Mouse (Mus musculus) left cerebral cortex, postnatal 25 days (tissue): ENCODE data around the gene Rassf6. TPM values are rescaled to one million over a fixed set of nuclear protein-coding genes. Genes with fewer than 3 reads are reported as not detected.
A peak's percentile ranks its signal among the peaks of the same experiment; 100 is the strongest.
"Not testable (repeated sequence)": the region's sequence is repeated elsewhere in the genome, so short reads cannot be mapped to it uniquely, and the experiment has no call there.

Experiments used
- DNase-seq, 2 experiments: peaks; one replicate each; pipeline ENCODE4 v3.0.0; 2022; ENCODE audit warnings: low spot score in 2 of 2, mixed read lengths in 1 of 2
- intact Hi-C: fragments of 180-260 bp; cut with DNase I; formaldehyde crosslinking; loops from one replicate; pipeline ENCODE4 v1.15.1; 2025
- total RNA-seq, 2 experiments: library from RNA; stranded (reverse); gene quantifications; 2 replicates each; pipeline ENCODE4 v1.2.3; 2021

Rassf6 gene
- total RNA-seq, 2 experiments from 2014 or later, result 0.82 to 1.3 TPM

DNA sequence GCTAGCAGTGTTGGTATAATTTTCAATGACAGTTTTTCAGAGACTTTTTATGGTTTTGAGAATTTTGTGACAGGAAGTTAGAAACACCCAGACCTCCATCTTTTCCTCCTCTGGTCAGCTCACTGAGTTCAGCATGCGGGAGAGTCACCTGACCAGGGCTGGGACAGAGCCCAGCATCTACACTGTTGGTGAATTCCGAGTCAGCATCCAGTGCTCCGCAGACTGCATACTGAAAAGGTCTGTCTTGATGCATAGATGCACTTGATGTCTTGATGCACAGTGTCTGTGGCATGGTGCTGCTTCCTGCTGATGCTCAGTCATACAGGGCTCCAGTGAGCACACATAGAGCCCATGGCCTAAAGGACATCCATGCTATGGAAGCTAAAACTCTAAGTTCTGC lies 12.4 kb downstream of the Rassf6 start:
- intact Hi-C loops, result no loop called here

GRCm38 (mm10) chr5:90627423-90627822 lies 13.0 kb downstream of the Rassf6 start:
- no peak for DNase-seq
- intact Hi-C loops, result no loop called here

More for the DNA sequence above, 12.4 kb downstream of the Rassf6 start:
- DNase-seq, result no peak

- DNase-seq, result no peak
- intact Hi-C loops, result no loop called here
These were observed 15.6 kb downstream of the Rassf6 start for GRCm38 (mm10) chr5:90624708-90625425.

GRCm38 (mm10) chr5:90623209-90623608 lies 17.2 kb downstream of the Rassf6 start:
- peak in 1 of 2 experiments; percentile 33 for DNase-seq
- intact Hi-C loops, result no loop called here

- DNase-seq, result peak in 1 of 2 experiments; percentile 44
- intact Hi-C loops, result no loop called here
These were observed 18.7 kb downstream of the Rassf6 start for GRCm38 (mm10) chr5:90621726-90622125.

- intact Hi-C loops, result no loop called here
- DNase-seq, result no peak
These were observed 19.1 kb downstream of the Rassf6 start for GRCm38 (mm10) chr5:90621316-90621715.

DNA sequence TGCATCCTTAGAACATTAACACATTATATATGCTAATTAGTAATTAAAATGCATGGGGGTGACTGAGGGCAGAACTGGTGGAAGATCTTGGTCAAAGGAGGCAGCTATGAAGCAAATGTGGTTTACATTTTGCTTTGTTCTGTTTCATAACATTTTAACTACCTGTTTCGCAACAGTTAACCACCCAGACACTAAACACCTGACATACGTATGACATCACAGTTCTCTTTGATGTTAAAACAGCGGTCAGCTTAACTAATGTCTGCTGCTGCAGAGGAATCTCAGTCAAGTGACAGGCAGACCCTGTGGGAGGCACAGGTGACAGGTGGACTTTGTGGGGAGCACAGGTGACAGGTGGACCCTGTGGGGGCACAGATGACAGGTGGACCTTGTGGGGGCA lies 22.6 kb downstream of the Rassf6 start:
- DNase-seq, result no peak

DNA sequence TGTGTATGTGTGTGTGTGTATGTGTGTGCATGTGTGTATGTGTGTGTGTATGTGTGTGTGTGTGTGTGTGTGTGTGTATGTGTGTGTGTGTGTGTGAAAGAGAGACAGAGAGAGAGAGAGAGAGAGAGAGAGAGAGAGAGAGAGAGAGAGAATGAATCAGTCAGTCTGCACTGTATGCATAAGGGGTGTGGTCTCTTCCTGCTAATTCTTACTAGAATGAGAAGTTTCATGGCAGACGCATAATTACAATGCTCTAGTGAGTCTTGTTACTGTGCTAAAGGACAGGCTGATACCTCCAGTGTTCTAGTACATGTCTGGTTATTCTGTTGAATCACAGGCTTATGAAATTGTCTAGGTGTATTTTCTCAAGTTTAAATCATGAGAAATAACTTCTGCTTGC lies 27.7 kb downstream of the Rassf6 start:
- DNase-seq, intact Hi-C loops: not testable (repeated sequence)

More for the DNA sequence above, 22.6 kb downstream of the Rassf6 start:
- intact Hi-C loops, result no loop called here

DNA sequence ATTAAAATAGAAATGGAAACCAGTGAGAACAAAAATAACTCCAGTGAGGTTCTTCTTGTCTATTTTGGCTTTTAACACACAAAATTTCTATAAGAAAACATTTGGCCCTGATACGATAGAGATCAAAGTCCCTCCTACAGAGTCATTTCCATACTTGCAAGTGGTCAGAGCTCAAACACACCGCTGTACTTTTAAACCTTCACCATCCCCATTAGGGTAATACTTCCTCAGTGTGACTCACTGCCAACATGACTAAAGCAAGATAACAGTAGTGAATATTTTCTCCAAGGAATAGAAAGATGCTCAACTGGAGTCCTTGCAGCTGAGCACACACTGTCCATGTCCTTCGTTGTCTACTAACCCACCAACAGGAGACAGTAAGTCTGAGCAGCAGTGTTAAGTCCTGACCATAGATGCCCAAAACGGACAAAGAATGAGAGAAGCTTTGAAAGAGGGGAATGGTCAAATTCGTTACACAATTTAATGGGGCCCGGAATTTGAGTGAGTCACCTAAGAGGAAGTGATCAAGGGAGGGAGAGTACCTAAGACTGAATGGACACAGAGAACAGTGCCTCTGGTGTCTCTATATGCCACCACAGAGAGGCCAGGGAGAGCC lies 28.4 kb downstream of the Rassf6 start:
- intact Hi-C loops, result no loop called here

DNA sequence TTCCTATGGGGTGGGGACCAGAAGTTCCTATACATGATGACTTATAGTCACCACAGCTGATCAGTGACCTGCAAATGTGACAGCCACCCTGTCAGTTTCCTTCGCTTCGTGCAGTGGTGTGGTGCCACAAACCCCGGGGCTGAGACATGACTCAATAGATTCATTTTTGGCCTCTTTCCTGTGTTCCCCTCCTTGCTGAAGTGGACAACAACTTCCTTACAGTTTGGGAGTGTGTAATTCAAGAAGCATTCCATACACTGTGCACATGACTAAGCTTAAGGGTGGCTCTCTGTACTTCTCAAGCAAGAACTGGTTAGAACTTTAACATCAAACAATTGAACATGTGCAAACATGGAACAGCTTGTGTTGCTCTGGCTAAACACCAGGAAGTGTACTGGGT lies 29.1 kb downstream of the Rassf6 start:
- intact Hi-C loops, result no loop called here
- no peak for DNase-seq

More for the DNA sequence above, 28.4 kb downstream of the Rassf6 start:
- DNase-seq, result no peak

- intact Hi-C loops, result no loop called here
- DNase-seq, result no peak
These were observed 31.6 kb downstream of the Rassf6 start for GRCm38 (mm10) chr5:90608906-90609305.

DNA sequence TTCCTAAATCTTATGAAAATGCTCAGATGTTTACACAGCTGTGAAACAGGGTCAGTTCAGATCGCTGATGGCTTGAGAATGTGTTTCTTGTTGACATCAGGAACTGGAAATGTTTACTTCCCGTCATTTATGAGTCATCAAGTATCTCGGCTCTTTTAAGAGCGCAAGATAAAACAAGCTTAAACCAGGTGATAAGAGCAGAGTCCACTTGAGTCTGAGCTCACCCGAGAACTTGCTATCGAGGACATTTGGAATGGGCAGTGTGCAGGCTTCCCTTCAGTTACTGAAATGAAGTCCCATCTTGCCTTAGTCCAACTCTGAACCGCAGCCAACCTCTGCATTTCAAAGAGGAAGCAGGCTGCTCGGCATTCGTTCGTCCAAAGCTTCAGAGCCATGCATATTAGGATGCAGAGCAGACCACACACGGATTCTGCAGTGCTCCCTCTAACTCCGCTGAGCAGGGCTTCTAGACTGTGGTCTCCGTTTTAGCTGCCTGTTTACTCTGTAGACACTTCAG lies 37.0 kb downstream of the Rassf6 start:
- intact Hi-C loops, result loop anchor here (5.0 kb wide), 1 partner anchor 304 kb away; no protein-coding TSS in a partner anchor
- DNase-seq, result peak in 1 of 2 experiments; percentile 24

DNA sequence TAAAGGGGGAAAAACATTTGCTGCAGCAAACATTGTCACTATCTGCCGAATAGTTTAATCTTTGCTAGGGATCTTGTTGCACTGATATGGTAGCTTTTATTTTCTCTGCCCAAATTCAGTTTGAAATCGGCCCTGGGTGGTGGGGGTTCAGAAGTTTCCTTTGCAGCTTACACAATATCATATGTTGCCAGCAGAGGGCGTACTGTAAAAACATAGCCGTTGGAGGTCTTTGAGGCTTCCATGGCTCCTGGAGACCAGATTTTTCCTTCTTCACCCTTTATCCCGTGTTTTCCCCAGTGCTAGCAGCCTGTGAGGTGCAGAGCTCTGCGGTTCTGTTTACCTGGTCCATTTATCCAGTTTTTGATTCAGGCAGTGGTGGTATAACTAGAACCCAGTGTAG lies 39.0 kb downstream of the Rassf6 start:
- intact Hi-C loops, result loop anchor here (1.0 to 5.0 kb wide), 2 partner anchors 51 to 306 kb away; no protein-coding TSS in a partner anchor
- DNase-seq, result peak; percentile 60 to 63

DNA sequence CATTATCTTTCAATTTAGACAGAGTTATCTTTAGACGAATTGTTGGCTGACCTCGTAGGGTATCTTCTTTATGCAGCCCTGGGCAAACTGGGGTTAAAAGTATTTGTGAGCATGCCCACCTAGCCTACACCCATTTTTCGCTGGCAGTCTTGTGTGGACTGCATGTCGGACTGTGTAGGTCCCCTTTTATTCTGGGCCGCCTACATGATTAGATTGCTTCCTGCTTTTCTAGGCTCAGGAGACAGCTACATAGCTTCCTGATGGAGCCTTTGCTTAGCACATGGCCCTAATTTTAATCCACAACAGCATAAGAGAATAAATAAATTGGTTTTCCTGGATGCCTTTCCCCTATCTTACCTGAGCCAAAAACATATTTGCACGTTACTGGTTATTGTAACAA lies 44.3 kb downstream of the Rassf6 start:
- intact Hi-C loops, result no loop called here
- DNase-seq, result no peak

GRCm38 (mm10) chr5:90594945-90595344 lies 45.5 kb downstream of the Rassf6 start:
- intact Hi-C loops, result no loop called here
- no peak for DNase-seq

- no peak for DNase-seq
- intact Hi-C loops, result no loop called here
These were observed 48.5 kb downstream of the Rassf6 start for GRCm38 (mm10) chr5:90591936-90592335.

- no peak for DNase-seq
- intact Hi-C loops, result no loop called here
These were observed 49.8 kb downstream of the Rassf6 start for GRCm38 (mm10) chr5:90590676-90591075.

DNA sequence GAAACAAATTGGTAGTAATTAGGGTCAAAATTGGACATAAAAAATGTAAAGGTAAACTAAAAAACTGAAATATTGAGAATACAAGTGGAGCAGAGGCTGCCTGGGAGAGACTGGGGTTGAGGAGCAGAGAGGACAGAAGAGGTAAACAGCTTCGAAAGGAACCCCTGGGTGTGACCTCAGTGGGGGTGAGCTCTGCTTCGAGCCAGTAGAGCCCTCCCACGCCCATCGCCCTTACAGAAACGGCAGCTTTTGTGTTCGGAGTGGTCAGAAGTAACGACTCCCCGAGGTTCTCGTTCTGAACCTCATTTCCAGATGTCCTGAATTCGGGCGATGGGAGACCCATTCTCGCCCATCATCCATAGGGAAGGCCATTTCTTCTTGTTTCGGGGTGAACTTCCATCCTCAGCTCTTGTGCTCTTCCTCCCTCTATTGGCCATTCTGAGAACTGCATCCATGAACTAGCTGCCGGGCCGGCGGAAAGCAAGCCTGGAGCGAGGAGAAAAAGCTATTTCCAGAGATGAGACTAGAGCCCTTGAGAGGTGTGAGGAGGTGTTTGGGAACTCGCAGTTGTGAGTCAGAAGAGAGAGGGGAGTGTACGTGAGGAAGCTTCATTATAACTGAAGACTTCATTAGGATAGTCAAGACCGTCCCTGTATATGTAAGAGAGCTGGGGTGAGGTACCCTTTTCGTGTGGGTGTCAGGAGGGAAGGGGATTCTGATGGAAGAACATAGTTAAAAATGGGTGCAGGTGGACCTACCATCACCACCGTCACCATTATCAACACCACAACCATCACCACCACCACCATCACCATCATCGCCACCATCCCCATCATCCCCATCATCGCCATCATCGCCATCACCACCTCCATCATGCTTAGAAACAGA lies 51.5 kb downstream of the Rassf6 start:
- DNase-seq, result peak; percentile 89 to 96
- intact Hi-C loops, result loop anchor here (2.0 to 5.0 kb wide), 2 partner anchors 87 to 184 kb away; no protein-coding TSS in a partner anchor

GRCm38 (mm10) chr5:90588104-90588503 lies 52.4 kb downstream of the Rassf6 start:
- no peak for DNase-seq
- intact Hi-C loops, result loop anchor here (2.0 to 5.0 kb wide), 2 partner anchors 86 to 183 kb away; no protein-coding TSS in a partner anchor

DNA sequence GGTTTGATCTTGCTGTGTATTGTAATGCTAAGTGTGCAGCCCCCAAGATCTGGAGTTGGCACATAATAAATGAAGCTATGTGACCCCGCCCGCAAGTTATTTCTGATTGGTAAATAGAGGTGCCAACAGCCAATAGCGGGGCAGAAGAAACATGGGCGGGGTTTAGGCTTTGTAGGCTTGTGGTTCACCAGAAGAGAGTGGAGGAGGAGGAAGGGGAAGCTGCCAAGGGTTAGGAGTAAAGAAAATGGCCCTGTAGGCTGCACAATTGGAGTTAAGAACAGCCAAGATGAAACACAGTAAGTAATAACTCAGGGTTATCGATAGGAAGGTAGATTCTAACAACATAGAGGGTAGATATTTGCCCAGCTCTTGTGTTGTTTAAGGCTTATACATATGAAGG lies 53.9 kb downstream of the Rassf6 start:
- no peak for DNase-seq
- intact Hi-C loops, result loop anchor here (5.0 kb wide), 1 partner anchor 84 kb away; no protein-coding TSS in a partner anchor
